Mouse (Mus musculus) embryonic facial prominence, embryonic 11.5 days (tissue): Measurements from ENCODE around the gene Fam71d. TPM values are rescaled to one million over a fixed set of nuclear protein-coding genes. Genes with fewer than 3 reads are reported as not detected.

Source experiments
- ATAC-seq: fragments of 200-750 bp; cut with Nextera tagmentation; replicated peaks from 2 replicates; pipeline ENCODE4 v1.8.0; 2017; ENCODE audit warnings: low read depth; ENCODE audit not compliant: insufficient number of reproducible peaks, low FRiP score, low TSS enrichment
- DNase-seq: peaks from one replicate; pipeline ENCODE4 v3.0.0-alpha.2; 2015; ENCODE audit warnings: low spot score
- H3K27ac ChIP-seq: fragments of 300-500 bp; sonication (generic); replicated peaks from 2 replicates; pipeline ENCODE4 v1.5.1; 2014; ENCODE audit warnings: mild to moderate bottlenecking, low read depth, low read length, control low read depth
- H3K27me3 ChIP-seq: fragments of 300-500 bp; sonication (generic); 2 replicates; pipeline ENCODE4 v1.6.1; 2014; ENCODE audit warnings: mild to moderate bottlenecking, low read length, moderate library complexity, mixed read lengths; ENCODE audit not compliant: control insufficient read depth, insufficient read depth
- H3K36me3 ChIP-seq: fragments of 300-500 bp; sonication (generic); replicated peaks from 2 replicates; pipeline ENCODE4 v1.6.1; 2014; ENCODE audit warnings: low read depth, mild to moderate bottlenecking, low read length, moderate library complexity, mixed read lengths; ENCODE audit not compliant: control insufficient read depth, insufficient read depth
- H3K4me1 ChIP-seq: fragments of 300-500 bp; sonication (generic); 2 replicates; pipeline ENCODE4 v1.6.1; 2014; ENCODE audit warnings: low read length, mixed read lengths; ENCODE audit not compliant: control insufficient read depth, insufficient read depth
- H3K4me2 ChIP-seq: fragments of 300-500 bp; sonication (generic); 2 replicates; pipeline ENCODE4 v1.6.1; 2014; ENCODE audit warnings: low read depth, mild to moderate bottlenecking, control low read depth, low read length, moderate library complexity
- H3K4me3 ChIP-seq: fragments of 300-500 bp; sonication (generic); 2 replicates; pipeline ENCODE4 v1.5.1; 2014; ENCODE audit warnings: low read depth, low read length, control low read depth
- H3K9ac ChIP-seq: fragments of 300-500 bp; sonication (generic); replicated peaks from 2 replicates; pipeline ENCODE4 v1.6.1; 2014; ENCODE audit warnings: mild to moderate bottlenecking, control low read depth, low read length
- H3K9me3 ChIP-seq: fragments of 300-500 bp; sonication (generic); replicated peaks from 2 replicates; pipeline ENCODE4 v1.6.1; 2016; ENCODE audit warnings: mild to moderate bottlenecking, low read length, inconsistent platforms, mixed read lengths; ENCODE audit not compliant: control insufficient read depth
- WGBS: fragments of 180-500 bp; shearing (Covaris S2); extraction: QIAGEN DNeasy Blood & Tissue Kit; methylation state at CpG from one replicate; pipeline ENCODE4 v1.1.7; 2014; 5-methylcytosine and 5-hydroxymethylcytosine counted together
- polyA plus RNA-seq: library from polyadenylated mRNA; unstranded; fragments of >200 nt; fragmentation: Nextera tagmentation; extraction: Ambion mirVana; gene quantifications from 2 replicates; pipeline ENCODE4 v1.2.1, GENCODE M21; 2014

Gene Fam71d
- polyA plus RNA-seq, 1 experiment from 2014 or later: not detected

- Histone ChIP-seq H3K27ac (no peak overlapping the region), H3K36me3 (no peaks in the 10 kb centered on the region), H3K4me2 (no peak overlapping the region), H3K9me3 (no peaks in the 10 kb centered on the region), H3K9ac (no peak overlapping the region), H3K4me1 (no peaks in the 10 kb centered on the region), H3K4me3 (no peak overlapping the region), H3K27me3 (no peaks in the 10 kb centered on the region)
- DNase-seq (no peak), ATAC-seq (no peak)
- 66% methylated on average over 4 of the region's 4 CpGs for WGBS
These were observed 87.2 kb downstream of the Fam71d start for GRCm38 (mm10) chr12:78778423-78779067.

Other genes starting within 250 kb of the Fam71d start
- 22.2 and 23.7 TPM in 2 replicates for gene Mpp5, start 57.4 kb downstream of the Fam71d start, polyA plus RNA-seq
- gene Atp6v1d, start 170.1 kb downstream of the Fam71d start, polyA plus RNA-seq: 93.7 and 109 TPM in 2 replicates
- gene Eif2s1, start 170.3 kb downstream of the Fam71d start, polyA plus RNA-seq: 289 and 292 TPM in 2 replicates
- 3.2 and 3.4 TPM in 2 replicates for gene Plek2, start 215.4 kb downstream of the Fam71d start, polyA plus RNA-seq